Mouse (Mus musculus): ENCODE measurements around the gene Ripor3. TPM values are rescaled to one million over a fixed set of nuclear protein-coding genes. Genes with fewer than 3 reads are reported as not detected.

Ripor3 gene
- total RNA-seq, 2 experiments from 2014 or later, result 0.21 to 0.61 TPM

DNA sequence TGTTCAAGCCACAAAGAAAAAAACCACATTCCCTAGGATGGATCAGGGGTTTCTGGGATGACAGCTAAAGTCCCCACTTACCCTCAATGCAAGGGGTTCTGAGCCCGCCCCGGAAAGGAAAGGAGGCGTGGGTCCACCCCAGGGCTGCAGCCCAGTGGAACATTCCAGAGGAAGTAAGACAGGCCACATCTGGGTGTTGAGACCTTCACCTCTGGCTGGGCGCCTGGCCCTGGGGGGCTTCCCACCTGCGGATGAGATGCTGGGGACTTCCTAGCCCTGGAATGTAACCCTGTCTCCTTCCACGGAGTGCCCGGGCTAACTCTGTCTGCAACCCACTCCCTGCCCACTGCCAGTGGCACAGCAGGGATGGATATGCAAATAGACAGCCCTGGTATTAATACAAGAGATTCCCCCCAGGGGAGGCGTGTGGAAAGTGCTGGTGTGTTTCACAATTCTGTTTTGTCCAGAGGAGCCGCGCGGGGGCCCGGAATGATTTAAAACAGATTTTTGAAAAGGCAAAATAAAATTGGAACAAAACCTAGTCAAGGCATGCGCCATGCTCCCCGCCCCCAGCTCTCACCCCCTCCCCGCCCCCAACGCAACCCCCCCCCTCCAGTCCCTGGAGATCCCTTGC, 38.7 kb upstream of the Ripor3 start:
- Histone ChIP-seq H3K4me3 (no peak overlapping the region), H3K27ac (no peak overlapping the region)
- intact Hi-C loops (cut with DNase I), result no loop called here
- DNase-seq (ENCODE audit: extremely low spot score in 1 of 2, low spot score in 2 of 2), result no peak
- no peak for TF ChIP-seq CTCF (IDR thresholded peaks at IDR 0.05)

DNA sequence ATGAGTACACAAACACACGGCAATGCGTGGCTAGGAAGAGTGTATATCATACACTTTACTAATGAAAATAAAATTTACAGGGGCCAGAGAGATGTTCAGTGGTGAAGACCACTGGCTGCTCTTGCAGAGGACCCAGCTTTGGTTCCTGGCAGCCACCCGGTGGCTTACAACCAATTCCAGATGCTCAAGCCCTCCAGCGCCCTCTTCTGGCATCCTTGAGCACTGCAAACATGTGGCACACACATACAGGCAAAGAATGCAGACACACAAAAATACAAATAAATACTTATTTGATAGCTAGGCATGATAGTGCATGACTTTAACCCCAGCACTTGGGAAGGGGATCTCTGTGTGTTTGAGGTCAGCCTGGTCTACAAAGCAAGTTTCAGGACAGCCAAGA, 36.0 kb upstream of the Ripor3 start:
- no peak for DNase-seq (ENCODE audit: extremely low spot score in 1 of 2, low spot score in 2 of 2)
- no peak; the same call in none of the 2 replicates for TF ChIP-seq CTCF (IDR thresholded peaks at IDR 0.05)
- intact Hi-C loops (cut with DNase I), result no loop called here
- H3K4me3 ChIP-seq, result no peak overlapping the region
- H3K27ac ChIP-seq, result no peak overlapping the region

DNA sequence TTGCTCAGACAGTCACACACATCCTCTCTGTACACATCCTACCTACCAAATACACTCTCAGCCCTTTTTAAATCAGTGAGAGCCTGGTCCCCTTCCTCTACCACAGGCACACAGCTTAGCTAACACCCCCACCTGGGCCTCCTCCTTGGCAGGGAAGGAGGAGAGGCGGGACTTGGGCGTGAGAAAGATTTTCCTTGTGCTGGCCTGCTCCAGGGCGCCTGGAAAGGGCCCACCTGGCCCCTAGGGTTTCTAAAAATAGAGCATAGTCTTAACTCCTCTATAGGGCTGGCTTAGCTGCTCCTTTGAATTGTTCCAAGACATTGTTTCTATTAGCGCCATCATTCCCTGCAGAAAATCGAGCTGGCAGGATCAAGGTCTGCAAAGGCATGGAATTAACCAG, 35.4 kb upstream of the Ripor3 start:
- no peak overlapping the region for H3K4me3 ChIP-seq
- H3K27ac ChIP-seq, result no peak overlapping the region
- no peak for TF ChIP-seq CTCF (IDR thresholded peaks at IDR 0.05)
- intact Hi-C loops (cut with DNase I), result no loop called here
- no peak for DNase-seq (ENCODE audit: extremely low spot score in 1 of 2, low spot score in 2 of 2)

DNA sequence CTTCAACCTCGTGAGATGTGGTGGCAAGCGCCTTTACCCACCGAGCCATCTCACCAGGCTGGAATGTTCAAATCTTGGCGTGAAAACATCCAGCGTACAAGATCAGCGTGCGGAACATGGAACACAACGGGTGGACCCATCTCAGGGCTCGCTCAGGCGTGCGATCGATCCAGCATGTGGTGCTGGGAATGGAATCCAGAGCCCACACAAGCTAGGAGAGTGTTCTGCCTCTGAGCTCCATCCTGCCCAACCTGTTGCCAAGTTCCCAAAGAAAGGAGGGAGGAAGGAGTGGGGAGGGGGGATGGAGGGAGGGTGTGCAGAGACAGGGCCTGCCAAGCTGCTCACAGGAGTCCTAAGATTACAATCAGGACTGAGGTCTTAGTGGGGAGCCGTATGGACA, 34.9 kb upstream of the Ripor3 start:
- Histone ChIP-seq H3K27ac (no peak overlapping the region), H3K4me3 (no peak overlapping the region)
- no peak for TF ChIP-seq CTCF (IDR thresholded peaks at IDR 0.05)
- intact Hi-C loops (cut with DNase I), result no loop called here
- no peak for DNase-seq (ENCODE audit: extremely low spot score in 1 of 2, low spot score in 2 of 2)

DNA sequence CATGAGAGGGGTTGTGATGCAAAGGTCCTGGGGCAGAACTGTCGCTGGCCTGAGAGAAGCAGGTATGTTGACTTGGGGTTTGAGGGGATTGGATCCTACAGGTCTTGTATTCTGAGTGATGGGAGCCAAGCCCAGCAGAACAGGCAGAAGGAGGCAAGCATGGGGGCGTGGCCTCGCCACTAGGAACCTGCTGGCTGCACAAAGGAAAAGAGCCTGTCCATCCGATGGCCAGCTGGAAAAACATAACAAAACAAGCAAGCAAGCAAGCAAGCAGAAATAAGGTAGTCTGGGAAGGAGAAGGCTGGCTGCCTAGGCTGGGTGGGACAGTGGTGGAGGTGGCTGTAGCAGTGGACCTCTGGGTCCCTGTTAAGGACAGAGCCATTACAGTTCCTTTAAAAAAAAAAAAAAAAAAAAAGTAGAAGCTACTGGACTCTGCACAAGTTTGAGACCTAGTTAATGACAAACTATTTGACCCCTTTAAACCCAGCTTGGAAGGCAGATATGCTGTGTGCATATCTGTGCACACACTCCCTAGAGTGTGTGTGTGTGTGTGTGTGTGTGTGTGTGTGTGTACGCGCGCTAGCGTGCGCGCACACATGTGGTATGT, 34.4 kb upstream of the Ripor3 start:
- H3K27ac ChIP-seq, result no peak overlapping the region
- no peak for DNase-seq (ENCODE audit: extremely low spot score in 1 of 2, low spot score in 2 of 2)
- TF ChIP-seq CTCF (IDR thresholded peaks at IDR 0.05), result no peak
- intact Hi-C loops (cut with DNase I), result no loop called here
- no peak overlapping the region for H3K4me3 ChIP-seq

DNA sequence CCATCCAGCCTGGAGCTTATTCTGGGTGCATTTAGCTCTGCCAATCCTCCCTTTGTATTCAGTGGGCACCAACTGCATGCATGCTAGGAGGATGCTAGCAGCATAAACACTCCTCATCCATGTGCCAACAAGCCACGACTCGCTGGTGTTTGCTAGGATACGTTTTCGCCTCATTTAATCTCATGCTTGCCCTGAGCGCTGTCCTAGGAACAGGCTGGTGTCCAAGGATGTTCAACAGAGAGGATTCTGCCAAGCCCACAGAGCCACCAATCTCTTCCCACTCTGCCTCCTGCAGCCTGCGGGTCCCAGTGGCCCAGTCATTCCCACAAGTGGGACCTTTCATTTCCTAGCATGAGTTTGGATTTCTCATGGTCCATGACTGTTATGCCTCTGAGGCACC, 31.6 kb upstream of the Ripor3 start:
- no peak for TF ChIP-seq CTCF (IDR thresholded peaks at IDR 0.05)
- DNase-seq (ENCODE audit: extremely low spot score in 1 of 2, low spot score in 2 of 2), result no peak
- intact Hi-C loops (cut with DNase I), result no loop called here
- Histone ChIP-seq H3K27ac (no peak overlapping the region), H3K4me3 (no peak overlapping the region)

DNA sequence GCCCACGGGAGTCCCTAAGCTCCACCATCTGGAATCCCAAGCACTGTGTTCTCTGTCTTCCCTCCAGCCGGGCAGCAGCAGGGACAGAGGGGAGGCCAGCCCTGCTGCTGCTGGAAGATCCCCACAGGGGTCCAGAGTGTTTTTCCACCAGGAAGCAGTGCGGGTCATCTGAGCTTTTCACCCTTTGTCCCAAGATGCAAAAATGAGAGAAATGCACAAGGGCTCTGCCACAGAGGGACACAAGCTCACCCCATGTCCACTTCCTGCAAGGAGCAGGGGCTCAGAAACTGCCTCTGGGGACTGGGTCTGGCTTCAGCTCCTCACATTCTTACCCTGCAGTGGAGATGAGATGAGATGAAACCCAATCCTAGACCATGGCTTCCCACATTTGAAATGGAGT, 30.3 kb upstream of the Ripor3 start:
- intact Hi-C loops (cut with DNase I), result no loop called here
- no peak for TF ChIP-seq CTCF (IDR thresholded peaks at IDR 0.05)
- no peak overlapping the region for H3K4me3 ChIP-seq
- H3K27ac ChIP-seq, result no peak overlapping the region
- DNase-seq (ENCODE audit: extremely low spot score in 1 of 2, low spot score in 2 of 2), result no peak

DNA sequence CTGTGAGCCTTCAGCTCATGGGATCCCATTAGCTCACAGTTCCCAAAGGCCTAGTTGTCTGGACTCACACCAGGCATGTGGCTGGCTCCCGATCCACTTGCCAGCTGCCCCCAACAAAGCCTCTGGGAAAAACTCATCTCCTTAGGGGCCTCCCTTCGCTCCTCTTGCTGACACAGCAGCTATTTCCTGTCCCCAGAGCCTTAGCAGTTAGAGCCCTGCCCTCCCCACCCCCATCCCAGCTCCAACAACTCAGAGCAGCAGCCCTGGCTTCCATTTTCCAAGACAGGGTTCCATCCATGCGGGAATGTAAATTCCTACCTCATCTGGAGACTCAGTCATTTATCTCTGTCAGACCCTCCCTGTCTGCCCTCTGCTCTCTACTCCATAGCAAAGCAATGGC, 26.6 kb upstream of the Ripor3 start:
- DNase-seq (ENCODE audit: extremely low spot score in 1 of 2, low spot score in 2 of 2), result no peak
- no peak overlapping the region for H3K4me3 ChIP-seq
- no peak for TF ChIP-seq CTCF (IDR thresholded peaks at IDR 0.05)
- H3K27ac ChIP-seq, result no peak overlapping the region
- intact Hi-C loops (cut with DNase I), result no loop called here

DNA sequence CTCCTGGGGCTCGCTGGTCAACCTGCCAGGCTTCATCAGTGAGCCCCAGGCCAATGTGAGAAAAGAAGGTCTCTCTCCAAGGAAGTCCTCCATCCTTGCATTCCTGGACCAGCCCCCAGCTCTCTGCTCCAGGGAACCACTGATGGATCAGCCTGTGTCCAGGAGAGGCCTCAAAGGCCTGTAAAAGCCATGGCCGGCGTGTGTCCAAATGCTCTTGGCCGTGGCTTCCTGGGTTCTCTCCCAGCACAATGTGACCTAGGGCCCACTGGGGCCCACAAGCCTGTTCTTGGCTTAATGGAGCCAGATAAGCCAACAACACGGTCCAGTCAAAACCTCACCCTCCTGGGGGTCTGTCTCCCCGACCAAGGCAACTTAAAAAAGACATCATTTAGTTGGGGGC, 25.5 kb upstream of the Ripor3 start:
- Histone ChIP-seq H3K4me3 (no peak overlapping the region), H3K27ac (no peak overlapping the region)
- TF ChIP-seq CTCF (IDR thresholded peaks at IDR 0.05), result no peak
- no peak for DNase-seq (ENCODE audit: extremely low spot score in 1 of 2, low spot score in 2 of 2)
- intact Hi-C loops (cut with DNase I), result no loop called here

DNA sequence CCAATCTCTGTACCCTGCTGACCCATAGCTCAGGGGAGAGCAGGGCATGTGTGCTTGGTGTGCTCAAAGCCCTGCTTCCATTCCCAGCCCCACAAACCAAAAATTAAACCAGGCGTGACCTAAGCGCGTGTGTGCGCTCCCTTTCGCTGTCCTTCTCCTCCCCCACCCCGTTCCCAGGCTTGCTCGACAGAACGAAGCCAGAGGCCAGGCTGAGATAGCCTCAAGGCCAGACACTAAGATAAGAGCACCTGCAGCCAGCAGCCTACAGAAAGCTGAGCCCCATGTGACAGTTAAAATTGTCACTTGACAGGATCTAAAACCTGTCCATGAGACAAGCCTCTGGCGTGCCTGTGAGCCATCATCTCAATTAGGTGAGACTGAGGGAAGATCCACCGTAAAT, 23.5 kb upstream of the Ripor3 start:
- no peak for TF ChIP-seq CTCF (IDR thresholded peaks at IDR 0.05)
- H3K4me3 ChIP-seq, result no peak overlapping the region
- DNase-seq (ENCODE audit: extremely low spot score in 1 of 2, low spot score in 2 of 2), result no peak
- no peak overlapping the region for H3K27ac ChIP-seq
- intact Hi-C loops (cut with DNase I), result no loop called here

DNA sequence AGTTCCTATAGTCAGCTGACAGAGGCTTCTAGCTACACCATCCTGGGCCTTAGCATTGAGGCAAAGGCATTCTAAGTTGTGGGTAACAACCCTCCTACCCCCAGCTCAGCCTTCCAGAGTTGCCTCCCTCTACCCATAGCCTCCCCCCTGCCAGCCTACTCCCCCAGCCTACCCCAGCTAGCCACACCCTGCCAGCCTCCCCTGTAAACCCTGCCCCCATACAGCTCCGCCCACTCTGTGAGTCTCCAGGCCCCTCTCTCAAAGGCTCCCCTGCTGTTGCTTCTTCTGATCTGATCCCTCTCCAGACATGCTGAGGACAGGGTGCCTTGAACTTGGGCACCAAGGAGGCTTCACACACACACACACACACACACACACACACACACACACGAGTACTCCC, 21.4 kb upstream of the Ripor3 start:
- no peak overlapping the region for H3K4me3 ChIP-seq
- TF ChIP-seq CTCF (IDR thresholded peaks at IDR 0.05), result no peak
- intact Hi-C loops (cut with DNase I), result no loop called here
- H3K27ac ChIP-seq, result no peak overlapping the region
- DNase-seq (ENCODE audit: extremely low spot score in 1 of 2, low spot score in 2 of 2), result no peak

DNA sequence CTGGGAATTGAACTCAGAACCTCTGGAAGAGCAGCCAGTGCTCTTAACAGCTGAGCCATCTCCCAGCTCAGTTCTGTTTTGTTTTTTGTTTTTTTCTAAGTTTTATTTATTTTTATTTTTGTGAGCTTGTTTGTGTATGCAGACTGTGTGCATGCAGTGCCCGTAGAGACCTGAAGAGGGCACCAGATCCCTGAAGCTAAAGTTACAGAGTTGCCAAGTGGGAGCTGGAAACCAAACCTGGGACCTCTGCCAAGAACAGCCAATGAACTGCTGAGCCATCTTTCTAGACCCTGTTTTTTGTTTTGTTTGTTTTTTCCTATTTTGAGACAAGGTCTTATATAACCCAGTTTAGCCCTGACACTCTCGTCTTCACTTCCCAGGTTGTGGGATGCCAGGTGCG, 18.0 kb upstream of the Ripor3 start:
- intact Hi-C loops (cut with DNase I), result no loop called here
- H3K27ac ChIP-seq, result no peak overlapping the region
- H3K4me3 ChIP-seq, result no peak overlapping the region
- DNase-seq (ENCODE audit: extremely low spot score in 1 of 2, low spot score in 2 of 2), result no peak
- TF ChIP-seq CTCF (IDR thresholded peaks at IDR 0.05), result no peak; the same call in 1 of the 2 replicates

DNA sequence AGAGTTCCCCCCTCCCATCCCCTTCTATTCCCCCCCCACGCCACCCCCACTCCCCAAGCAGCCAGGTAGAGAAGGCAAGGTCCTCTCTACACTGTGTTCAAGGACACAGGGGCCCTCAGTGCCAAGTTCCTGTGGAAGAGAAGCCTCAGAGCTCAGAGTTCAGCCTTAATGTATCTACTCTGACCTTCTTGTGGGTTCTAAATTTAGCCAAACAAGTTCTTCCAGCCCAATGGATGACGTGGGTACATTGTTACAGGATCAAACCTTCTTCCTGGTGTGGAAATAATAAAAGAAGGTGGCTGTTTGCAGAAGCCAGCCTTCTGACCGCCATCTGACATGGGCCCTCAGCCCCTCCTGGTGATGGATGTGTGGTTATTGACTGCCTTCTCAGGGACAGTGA, 16.0 kb upstream of the Ripor3 start:
- intact Hi-C loops (cut with DNase I), result no loop called here
- Histone ChIP-seq H3K27ac (no peak overlapping the region), H3K4me3 (no peak overlapping the region)
- no peak for TF ChIP-seq CTCF (IDR thresholded peaks at IDR 0.05)
- DNase-seq (ENCODE audit: extremely low spot score in 1 of 2, low spot score in 2 of 2), result no peak

All from left cerebral cortex, adult 2 months (tissue).